Mouse (Mus musculus) CH12.LX (cell line): ENCODE measurements around the gene Gjd3. TPM values are rescaled to one million over a fixed set of nuclear protein-coding genes. Genes with fewer than 3 reads are reported as not detected.

ENCODE experiments used
- DNase-seq: peaks from one replicate; pipeline ENCODE4 v3.0.0-alpha.2; 2013; ENCODE audit errors: extremely low read depth
- H3K27ac ChIP-seq: 2 replicates; pipeline ENCODE4 v1.5.1; 2012; ENCODE audit warnings: low read depth, mild to moderate bottlenecking, control low read depth, moderate library complexity; ENCODE audit not compliant: insufficient read depth
- H3K27me3 ChIP-seq: replicated peaks from 2 replicates; pipeline ENCODE3; 2012; ENCODE audit warnings: inconsistent platforms
- H3K36me3 ChIP-seq, 2 experiments: replicated peaks in 1 of 2; 2 replicates each; pipeline versions ENCODE3 to v1.6.1; 2012; ENCODE audit warnings: inconsistent platforms in 1 of 2, low read length in 1 of 2, mild to moderate bottlenecking in 1 of 2, mixed read lengths in 1 of 2, moderate library complexity in 1 of 2; ENCODE audit not compliant: control insufficient read depth in 1 of 2, insufficient read depth in 1 of 2
- H3K4me1 ChIP-seq, 2 experiments: 2 replicates each; pipeline ENCODE4 v1.6.1; 2012; ENCODE audit warnings: inconsistent platforms in 1 of 2, moderate library complexity in 1 of 2; ENCODE audit not compliant: insufficient read depth in 2 of 2, control insufficient read depth in 1 of 2
- H3K4me2 ChIP-seq: 2 replicates; pipeline ENCODE4 v1.6.1; 2012; ENCODE audit warnings: low read depth, mild to moderate bottlenecking, control low read depth; ENCODE audit not compliant: poor library complexity, insufficient read depth, severe bottlenecking
- H3K4me3 ChIP-seq, 3 experiments: fragments of 150-350 bp in 1 of 3; sonication (generic) in 1 of 3; replicated peaks in 1 of 3; 2 replicates each; pipeline versions ENCODE3 to v1.5.1; 2011 to 2012; ENCODE audit warnings: low read depth in 2 of 3, low read length in 2 of 3, mild to moderate bottlenecking in 2 of 3, moderate library complexity in 2 of 3, control low read depth in 1 of 3, improper control_type of control experiment in 1 of 3, inconsistent platforms in 1 of 3, mixed read lengths in 1 of 3; ENCODE audit not compliant: poor library complexity in 1 of 3
- H3K79me2 ChIP-seq: replicated peaks from 2 replicates; pipeline ENCODE4 v1.6.1; 2012; ENCODE audit warnings: mild to moderate bottlenecking, moderate library complexity; ENCODE audit not compliant: control insufficient read depth, poor library complexity, insufficient read depth, severe bottlenecking; ENCODE audit errors: extremely low read depth
- H3K9ac ChIP-seq: 2 replicates; pipeline ENCODE4 v1.6.1; 2012; ENCODE audit warnings: low read depth, mild to moderate bottlenecking, control low read depth, moderate library complexity; ENCODE audit not compliant: insufficient read depth
- H3K9me3 ChIP-seq: replicated peaks from 2 replicates; pipeline ENCODE3; 2012; ENCODE audit warnings: low read length, inconsistent platforms, mixed read lengths
- CTCF ChIP-seq, 2 experiments: IDR thresholded peaks in 1 of 2; conservative IDR thresholded peaks in 1 of 2; 2 replicates each; pipeline ENCODE4 v1.5.1; 2011 to 2012; ENCODE audit warnings: low read depth in 2 of 2, low read length in 2 of 2, improper control_type of control experiment in 1 of 2, inconsistent platforms in 1 of 2, mild to moderate bottlenecking in 1 of 2, moderate library complexity in 1 of 2
- ELF1 ChIP-seq: IDR thresholded peaks from 2 replicates; pipeline ENCODE4 v1.6.1; 2014; ENCODE audit warnings: low read depth, mild to moderate bottlenecking, inconsistent platforms, low read length, improper control_type of control experiment
- EP300 ChIP-seq: IDR thresholded peaks from 2 replicates; pipeline ENCODE4 v1.6.1; 2011; ENCODE audit warnings: low read length, improper control_type of control experiment
- HCFC1 ChIP-seq: IDR thresholded peaks from 2 replicates; pipeline ENCODE4 v1.6.1; 2012; ENCODE audit warnings: low read depth, mild to moderate bottlenecking, inconsistent platforms, low read length, improper control_type of control experiment
- JUND ChIP-seq: conservative IDR thresholded peaks from 2 replicates; pipeline ENCODE4 v1.6.1; 2011; ENCODE audit warnings: low read depth, low read length, improper control_type of control experiment
- KAT2A ChIP-seq: IDR thresholded peaks from 2 replicates; pipeline ENCODE4 v1.6.1; 2012; ENCODE audit warnings: low read length, improper control_type of control experiment, inconsistent platforms; ENCODE audit not compliant: insufficient replicate concordance
- MXI1 ChIP-seq: IDR thresholded peaks from 2 replicates; pipeline ENCODE4 v1.6.1; 2011; ENCODE audit warnings: mild to moderate bottlenecking, low read depth, low read length, improper control_type of control experiment
- MYC ChIP-seq: IDR thresholded peaks from 2 replicates; pipeline ENCODE4 v1.6.1; 2011; ENCODE audit warnings: low read depth, mild to moderate bottlenecking, improper control_type of control experiment, low read length
- NELFE ChIP-seq: IDR thresholded peaks from 2 replicates; pipeline ENCODE4 v1.6.1; 2011; ENCODE audit warnings: low read depth, low read length, improper control_type of control experiment
- NRF1 ChIP-seq: IDR thresholded peaks from 2 replicates; pipeline ENCODE4 v1.6.1; 2014; ENCODE audit warnings: low read depth, mild to moderate bottlenecking, inconsistent platforms, low read length, improper control_type of control experiment, moderate library complexity
- POLR2A ChIP-seq: IDR thresholded peaks from 2 replicates; pipeline ENCODE4 v1.6.1; 2011; ENCODE audit warnings: low read depth, mild to moderate bottlenecking, improper control_type of control experiment, low read length
- RAD21 ChIP-seq: IDR thresholded peaks from 2 replicates; pipeline ENCODE4 v1.6.1; 2011; ENCODE audit warnings: low read depth, mild to moderate bottlenecking, low read length, improper control_type of control experiment, moderate library complexity
- SIN3A ChIP-seq: IDR thresholded peaks from 2 replicates; pipeline ENCODE4 v1.6.1; 2012; ENCODE audit warnings: low read length, improper control_type of control experiment, inconsistent platforms
- TCF12 ChIP-seq: IDR thresholded peaks from 2 replicates; pipeline ENCODE4 v1.6.1; 2014; ENCODE audit warnings: low read depth, mild to moderate bottlenecking, inconsistent platforms, low read length, improper control_type of control experiment
- ZC3H11A ChIP-seq: IDR thresholded peaks from 2 replicates; pipeline ENCODE4 v1.6.1; 2012; ENCODE audit warnings: low read depth, mild to moderate bottlenecking, inconsistent platforms, low read length, improper control_type of control experiment
- dilution Hi-C: fragments of 300-500 bp; cut with MboI; formaldehyde crosslinking; loops from 2 replicates; pipeline ENCODE4 v1.14.3; 2020; ENCODE audit warnings: low sequenced_read_pairs; ENCODE audit not compliant: extremely low pct_unique_long_range_greater_than_20kb, extremely low pct_ligation_motif_present
- in situ Hi-C: fragments of 300-500 bp; cut with MboI; formaldehyde crosslinking; loops from 3 replicates; pipeline ENCODE4 v1.14.3; 2019; ENCODE audit warnings: low sequenced_read_pairs, low pct_ligation_motif_present, low pct_unique_long_range_greater_than_20kb, mixed read lengths
- polyA plus RNA-seq: library from polyadenylated mRNA; unstranded; fragments of >175 nt; gene quantifications from 2 replicates; pipeline ENCODE4 v1.2.1, GENCODE M21; 2012; ENCODE audit warnings: low read depth; ENCODE audit not compliant: insufficient read length
- total RNA-seq, 2 experiments: library from RNA; depleted of rRNA; stranded (reverse); fragments of 300-350 nt in 1 of 2; fragments of >200 nt in 1 of 2; gene quantifications; 2 replicates each; pipeline ENCODE4 v1.2.3; 2012 to 2014

The Gjd3 gene
- 0.47 and 0.50 TPM in 2 replicates for total RNA-seq (2012; rRNA removed)
- total RNA-seq (2014; rRNA removed): not detected in 2 replicates
- not detected in 2 replicates for polyA plus RNA-seq

DNA sequence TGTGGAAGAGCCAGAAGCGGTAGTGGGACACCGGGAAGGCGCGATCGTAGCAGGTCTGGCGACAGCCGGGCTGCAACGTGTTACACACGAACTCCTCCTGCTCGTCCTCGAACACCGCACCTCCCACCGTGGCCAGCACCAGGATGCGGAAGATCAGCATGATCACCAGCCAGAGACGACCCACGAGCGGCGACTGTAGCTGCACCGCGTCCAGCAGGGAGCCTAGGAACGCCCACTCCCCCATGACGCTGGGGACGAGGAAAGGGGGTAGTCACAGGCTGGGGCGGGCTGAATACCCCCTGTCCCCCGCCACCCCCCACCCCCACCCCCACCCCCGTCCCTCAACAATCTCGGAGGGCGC is at the start of gene Gjd3:
Gjd3 (minus strand) TSS at position 244 of the 361 bp plus-strand sequence.
- Histone ChIP-seq H3K27me3 (peaks cover 39% of the 10 kb centered on the region), H3K4me2 (peak within 1 kb of the TSS; percentile 55), H3K9ac (peak within 1 kb of the TSS; percentile 27), H3K9me3 (peaks cover 5% of the 10 kb centered on the region), H3K27ac (no peak within 1 kb of the TSS), H3K79me2 (no peaks in the 10 kb centered on the region), H3K4me3 (peak within 1 kb of the TSS; percentile 32 to 73 (median 54)), H3K36me3 (peaks cover 0 to 13% of the 10 kb centered on the region in 2 experiments), H3K4me1 (peaks cover 4 to 11% of the 10 kb centered on the region in 2 experiments)
- in situ Hi-C loops (no loop called here), dilution Hi-C loops (no loop called here)
- no peak for DNase-seq
- TF ChIP-seq RAD21 (no peak), SIN3A (peak; percentile 43), HCFC1 (no peak), EP300 (no peak), ZC3H11A (no peak), ELF1 (no peak), NELFE (no peak), MYC (0 out of 2 replicates have a peak, but pooled peaks have one; percentile 27), JUND (no peak), MXI1 (no peak; the same call in 1 of the 2 replicates), CTCF (conservative IDR thresholded peaks at IDR 0.05 in 1 of 2, IDR thresholded peaks at IDR 0.05 in 1 of 2; ENCODE audit: low read depth in 2 of 2, low read length in 2 of 2) (no peak), POLR2A (no peak), NRF1 (no peak), TCF12 (peak; percentile 9; the same call in 1 of the 2 replicates), KAT2A (no peak)

GRCm38 (mm10) chr11:99026899-99027440 is 44.2 kb upstream of the Gjd3 start:
- dilution Hi-C loops (no loop called here), in situ Hi-C loops (no loop called here)
- H3K79me2 ChIP-seq: peaks cover 20% of the 10 kb centered on the region
- no peaks in the 10 kb centered on the region for H3K9me3 ChIP-seq
- H3K36me3 ChIP-seq: peaks cover 4 to 8% of the 10 kb centered on the region in 2 experiments
- H3K4me2 ChIP-seq: no peak overlapping the region
- peaks cover 7 to 18% of the 10 kb centered on the region in 2 experiments for H3K4me1 ChIP-seq
- no peaks in the 10 kb centered on the region for H3K27me3 ChIP-seq
- no peak overlapping the region for H3K9ac ChIP-seq
- no peak for DNase-seq
- no peak overlapping the region for H3K27ac ChIP-seq
- no peak overlapping the region for H3K4me3 ChIP-seq
- TF ChIP-seq NRF1: no peak
- TF ChIP-seq CTCF (conservative IDR thresholded peaks at IDR 0.05 in 1 of 2, IDR thresholded peaks at IDR 0.05 in 1 of 2; ENCODE audit: low read depth in 2 of 2, low read length in 2 of 2): peak in 1 of 2 experiments; percentile 32; a peak in 2 of 4 replicates
